Mouse (Mus musculus) inflammation-experienced regulatory T-cells (primary cell): Measurements from ENCODE around the gene Hist1h4c. TPM values are rescaled to one million over a fixed set of nuclear protein-coding genes. Genes with fewer than 3 reads are reported as not detected.

ENCODE experiments used
- polyA plus RNA-seq, 2 experiments: library from polyadenylated mRNA; unstranded; fragments of 100-300 nt; shearing (Covaris generic); gene quantifications; one replicate each; pipeline ENCODE4 v1.2.1; 2017

The Hist1h4c gene
- polyA plus RNA-seq: 10 to 100 TPM in 1 of 2 experiments, 1 to 10 TPM in 1; 4.3 to 11.5 TPM

DNA sequence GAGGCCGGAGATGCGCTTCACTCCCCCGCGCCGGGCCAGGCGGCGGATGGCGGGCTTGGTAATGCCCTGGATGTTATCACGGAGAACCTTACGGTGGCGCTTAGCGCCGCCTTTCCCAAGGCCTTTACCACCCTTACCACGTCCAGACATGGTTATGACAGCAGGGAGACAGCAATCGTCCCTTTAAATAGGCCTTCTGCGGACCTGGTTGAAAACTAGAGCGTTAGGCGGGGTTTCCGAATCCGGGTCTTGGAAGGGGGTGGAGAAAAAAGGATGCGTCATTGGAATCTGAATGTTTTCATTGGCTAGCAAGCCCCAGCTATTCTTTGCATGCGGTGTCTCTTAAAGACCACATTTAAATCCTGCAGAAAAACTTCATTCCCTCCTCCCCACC is at the start of gene Hist1h4c:
Hist1h4c (minus strand) TSS at position 155 of the 394 bp plus-strand sequence.

DNA sequence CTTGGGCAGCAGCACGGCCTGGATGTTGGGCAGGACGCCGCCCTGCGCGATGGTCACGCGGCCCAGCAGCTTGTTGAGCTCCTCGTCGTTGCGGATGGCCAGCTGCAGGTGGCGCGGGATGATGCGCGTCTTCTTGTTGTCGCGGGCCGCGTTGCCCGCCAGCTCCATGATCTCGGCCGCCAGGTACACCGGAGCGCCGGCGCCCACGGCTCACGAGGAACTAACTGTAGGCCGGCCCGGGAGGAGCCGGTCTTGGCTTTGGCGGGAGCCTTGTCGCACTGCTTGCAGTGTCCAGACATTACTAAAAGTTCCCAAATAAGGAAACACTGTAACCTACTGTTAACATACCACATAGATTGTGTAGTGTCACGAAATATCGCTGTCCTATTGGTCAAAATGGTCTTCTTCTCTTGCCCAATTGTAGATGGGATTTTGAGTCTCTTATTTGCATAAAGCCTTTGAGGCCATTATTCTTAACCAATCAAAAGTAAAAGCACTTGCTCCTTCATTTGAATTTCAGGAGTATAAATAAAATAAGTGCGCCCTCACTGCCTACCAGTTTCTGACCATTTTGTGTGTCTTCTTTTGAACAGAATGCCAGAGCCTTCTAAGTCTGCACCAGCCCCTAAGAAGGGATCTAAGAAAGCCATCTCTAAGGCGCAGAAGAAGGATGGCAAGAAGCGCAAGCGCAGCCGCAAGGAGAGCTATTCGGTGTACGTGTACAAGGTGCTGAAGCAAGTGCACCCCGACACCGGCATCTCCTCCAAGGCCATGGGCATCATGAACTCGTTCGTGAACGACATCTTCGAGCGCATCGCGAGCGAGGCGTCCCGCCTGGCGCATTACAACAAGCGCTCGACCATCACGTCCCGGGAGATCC is 48.2 kb upstream of the Hist1h4c start, which contains the start of gene Hist1h2bb:
Hist1h2bb (plus strand) TSS at position 534 of the 880 bp plus-strand sequence.

GRCm38 (mm10) chr13:23745381-23746161 is 47.3 kb upstream of the Hist1h4c start, which contains the start of gene Hist1h3c:
Hist1h3c (minus strand) TSS chr13:23745602.

DNA sequence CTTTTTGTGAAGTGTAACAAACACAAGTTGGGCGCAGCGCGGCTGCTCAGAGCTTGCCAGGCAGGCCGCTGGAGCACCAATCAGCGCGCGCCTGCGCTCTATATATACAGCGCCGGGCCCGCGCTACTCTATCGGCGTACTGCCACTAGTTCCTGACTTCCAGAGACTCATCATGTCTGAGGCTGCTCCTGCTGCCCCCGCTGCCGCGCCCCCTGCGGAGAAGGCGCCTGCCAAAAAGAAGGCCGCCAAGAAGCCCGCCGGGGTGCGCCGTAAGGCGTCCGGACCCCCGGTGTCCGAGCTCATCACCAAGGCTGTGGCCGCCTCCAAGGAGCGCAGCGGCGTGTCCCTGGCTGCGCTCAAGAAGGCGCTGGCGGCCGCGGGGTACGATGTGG is 40.4 kb upstream of the Hist1h4c start, which contains the start of gene Hist1h1c:
Hist1h1c (plus strand) TSS at position 132 of the 392 bp plus-strand sequence.

DNA sequence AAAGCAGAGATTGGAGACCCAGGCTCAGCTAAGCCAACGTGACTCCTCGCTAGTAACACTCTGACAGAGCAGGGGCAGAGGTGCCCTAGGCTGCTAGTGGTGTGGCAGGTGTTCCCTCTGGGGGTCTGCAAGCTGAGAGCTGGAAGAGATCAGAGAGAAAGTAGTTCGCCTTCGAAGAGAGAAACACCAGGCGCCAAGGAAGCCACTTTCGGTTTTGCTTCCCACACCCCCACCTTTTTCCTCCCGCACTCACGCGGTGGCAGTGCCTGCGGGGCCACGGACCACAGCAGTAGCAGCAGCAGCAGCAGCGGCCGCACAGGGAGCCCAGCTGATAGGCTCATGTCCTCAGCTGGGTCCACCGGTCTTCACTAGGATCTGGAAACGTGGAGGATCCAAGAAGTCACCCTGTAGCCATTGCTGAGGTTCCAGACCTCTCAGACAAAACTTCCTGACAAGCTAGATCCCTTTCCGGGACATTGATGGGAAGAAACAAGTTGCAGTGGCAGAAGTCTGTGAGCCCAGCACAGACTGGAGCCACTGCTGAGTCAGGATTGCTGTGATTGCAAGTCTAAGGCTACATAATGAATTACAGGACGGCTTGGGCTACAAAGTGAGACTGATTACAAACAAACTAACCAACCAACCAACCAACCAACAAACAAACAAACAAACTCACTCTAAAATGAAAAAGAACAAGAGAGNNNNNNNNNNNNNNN is 12.3 kb upstream of the Hist1h4c start, which contains the start of gene Hfe:
Hfe (minus strand) TSS at position 481 of the 716 bp plus-strand sequence.

DNA sequence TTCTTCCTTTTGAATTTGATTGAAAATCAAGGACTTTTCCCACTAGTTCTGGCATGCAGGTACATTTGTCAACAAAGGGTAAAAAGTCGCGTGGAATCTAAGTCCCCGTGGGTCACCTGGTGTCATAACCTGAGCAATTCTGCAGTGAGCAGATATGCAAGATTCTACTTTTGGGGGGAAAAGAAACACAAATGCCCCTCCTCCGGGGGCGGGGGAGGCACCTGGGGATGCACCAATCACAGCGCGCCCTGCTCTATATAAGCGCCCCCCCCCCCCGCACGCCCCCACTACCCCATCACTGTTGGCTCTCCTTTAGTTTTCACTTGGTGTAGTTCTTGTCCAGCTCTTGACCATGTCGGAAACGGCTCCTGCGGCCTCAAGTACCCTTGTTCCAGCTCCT is 2.7 kb downstream of the Hist1h4c start, which contains the start of gene Hist1h1t:
Hist1h1t (plus strand) TSS at position 301 of the 400 bp plus-strand sequence.

GRCm38 (mm10) chr13:23683755-23684281 is 14.4 kb downstream of the Hist1h4c start, which contains the start of the genes Hist1h2ac and Hist1h2bc:
Hist1h2ac (minus strand) TSS chr13:23683948.
Hist1h2bc (plus strand) TSS chr13:23684199.

Other genes with a start within 250 kb of the Hist1h4c start
- gene Btn1a1, start 232.6 kb downstream of the Hist1h4c start, polyA plus RNA-seq: 1 to 10 TPM in 1 of 2 experiments, under 1 TPM in 1; 0.16 to 2.6 TPM
- under 1 TPM in 1 of 2 experiments, not detected in 1; 0.17 TPM for gene Btn2a2, start 209.6 kb downstream of the Hist1h4c start, polyA plus RNA-seq
- 10 to 100 TPM in 1 of 2 experiments, 1 to 10 TPM in 1; 7.1 to 14.6 TPM for gene Hist1h4h, start 167.4 kb downstream of the Hist1h4c start, polyA plus RNA-seq
- not detected for gene Hist1h2af, start 164.5 kb downstream of the Hist1h4c start, polyA plus RNA-seq
- gene Hist1h3g, start 163.0 kb downstream of the Hist1h4c start, polyA plus RNA-seq: not detected
- 1 to 10 TPM in 1 of 2 experiments, under 1 TPM in 1; 0.52 to 5.2 TPM for gene Hist1h2bh, start 155.1 kb downstream of the Hist1h4c start, polyA plus RNA-seq
- gene Hist1h3f, start 154.4 kb downstream of the Hist1h4c start, polyA plus RNA-seq: 1 to 10 TPM; 1.3 to 3.2 TPM
- 1 to 10 TPM in 1 of 2 experiments, not detected in 1; 1.4 TPM for gene Hist1h4f, start 146.8 kb downstream of the Hist1h4c start, polyA plus RNA-seq
- 1 to 10 TPM in 1 of 2 experiments, under 1 TPM in 1; 0.99 to 2.4 TPM for gene Hist1h1d, start 145.2 kb downstream of the Hist1h4c start, polyA plus RNA-seq
- gene Hist1h3e, start 136.1 kb downstream of the Hist1h4c start, polyA plus RNA-seq: 1 to 10 TPM; 3.2 to 8.8 TPM
- gene Hist1h2ae, start 127.2 kb downstream of the Hist1h4c start, polyA plus RNA-seq: 1 to 10 TPM; 4.5 to 6.5 TPM
- 10 to 100 TPM in 1 of 2 experiments, 1 to 10 TPM in 1; 7.3 to 11.3 TPM for gene Hist1h2bg, start 127.1 kb downstream of the Hist1h4c start, polyA plus RNA-seq
- 1 to 10 TPM in 1 of 2 experiments, not detected in 1; 1.5 TPM for gene Hist1h2bf, start 124.3 kb downstream of the Hist1h4c start, polyA plus RNA-seq
- gene Hist1h2ad, start 124.1 kb downstream of the Hist1h4c start, polyA plus RNA-seq: under 1 TPM in 1 of 2 experiments, not detected in 1; 0.35 TPM
- gene Hist1h3d, start 122.7 kb downstream of the Hist1h4c start, polyA plus RNA-seq: under 1 TPM in 1 of 2 experiments, not detected in 1; 0.23 TPM
- gene Hist1h4d, start 116.9 kb downstream of the Hist1h4c start, polyA plus RNA-seq: 10 to 100 TPM; 12.4 to 29.7 TPM
- gene Hist1h2be, start 77.3 kb downstream of the Hist1h4c start, polyA plus RNA-seq: 1 to 10 TPM; 2.7 to 2.9 TPM
- 10 to 100 TPM; 13.4 to 19.2 TPM for gene Hist1h1e, start 75.9 kb downstream of the Hist1h4c start, polyA plus RNA-seq
- 1 to 10 TPM; 2.2 to 4.6 TPM for gene Hist1h2ac, start 14.5 kb downstream of the Hist1h4c start, polyA plus RNA-seq
- 1 to 10 TPM; 6.3 to 8.3 TPM for gene Hist1h2bc, start 14.3 kb downstream of the Hist1h4c start, polyA plus RNA-seq
- gene Hist1h1t, start 2.6 kb downstream of the Hist1h4c start, polyA plus RNA-seq: under 1 TPM in 1 of 2 experiments, not detected in 1; 0.53 TPM
- gene Hfe, start 12.4 kb upstream of the Hist1h4c start, polyA plus RNA-seq: under 1 TPM; 0.75 to 0.92 TPM
- gene Hist1h1c, start 40.4 kb upstream of the Hist1h4c start, polyA plus RNA-seq: 10 to 100 TPM; 25.5 to 40.4 TPM
- gene Hist1h3c, start 47.1 kb upstream of the Hist1h4c start, polyA plus RNA-seq: not detected
- gene Hist1h2bb, start 48.3 kb upstream of the Hist1h4c start, polyA plus RNA-seq: under 1 TPM in 1 of 2 experiments, not detected in 1; 0.80 TPM
- gene Hist1h2ab, start 52.7 kb upstream of the Hist1h4c start, polyA plus RNA-seq: 1 to 10 TPM in 1 of 2 experiments, under 1 TPM in 1; 0.42 to 2.0 TPM
- gene Hist1h3b, start 53.8 kb upstream of the Hist1h4c start, polyA plus RNA-seq: not detected
- gene Hist1h4b, start 58.6 kb upstream of the Hist1h4c start, polyA plus RNA-seq: 1 to 10 TPM; 6.9 to 9.9 TPM
- gene Hist1h4a, start 62.8 kb upstream of the Hist1h4c start, polyA plus RNA-seq: not detected
- gene Hist1h3a, start 63.9 kb upstream of the Hist1h4c start, polyA plus RNA-seq: 10 to 100 TPM in 1 of 2 experiments, 1 to 10 TPM in 1; 5.0 to 15.8 TPM
- 1 to 10 TPM; 1.0 to 1.6 TPM for gene Hist1h1a, start 65.2 kb upstream of the Hist1h4c start, polyA plus RNA-seq
- gene Trim38, start 71.5 kb upstream of the Hist1h4c start, polyA plus RNA-seq: under 1 TPM; 0.07 to 0.47 TPM
- gene Slc17a2, start 108.5 kb upstream of the Hist1h4c start, polyA plus RNA-seq: under 1 TPM; 0.04 to 0.13 TPM
- under 1 TPM in 1 of 2 experiments, not detected in 1; 0.20 TPM for gene Slc17a3, start 141.0 kb upstream of the Hist1h4c start, polyA plus RNA-seq
- gene Slc17a1, start 169.3 kb upstream of the Hist1h4c start, polyA plus RNA-seq: 1 to 10 TPM in 1 of 2 experiments, under 1 TPM in 1; 0.14 to 2.4 TPM
- gene Slc17a4, start 216.6 kb upstream of the Hist1h4c start, polyA plus RNA-seq: under 1 TPM; 0.06 to 0.56 TPM
- not detected for gene Hist1h2ba, start 235.7 kb upstream of the Hist1h4c start, polyA plus RNA-seq
- gene Hist1h2aa, start 236.0 kb upstream of the Hist1h4c start, polyA plus RNA-seq: not detected